Mouse (Mus musculus) CD4-positive, CD25-positive, alpha-beta regulatory T cell, adult 2 months (primary cell): ENCODE results near the gene Armcx6.
"Not testable (repeated sequence)": the region's sequence is repeated elsewhere in the genome, so short reads cannot be mapped to it uniquely, and the experiment has no call there.

Source experiments
- DNase-seq: peaks from one replicate; pipeline ENCODE4 v3.0.0-alpha.2; 2012; ENCODE audit warnings: low read depth, low spot score

Armcx6 gene

GRCm38 (mm10) chrX:134750764-134751592 is at the start of gene Armcx6:
Armcx6 (minus strand) TSS chrX:134751417.
- peak; percentile 87 for DNase-seq

GRCm38 (mm10) chrX:134787728-134788127 is 36.5 kb upstream of the Armcx6 start:
- DNase-seq: no peak

GRCm38 (mm10) chrX:134763428-134764198 is 12.4 kb upstream of the Armcx6 start:
- not testable (repeated sequence) for DNase-seq

GRCm38 (mm10) chrX:134757293-134757995 is 6.2 kb upstream of the Armcx6 start:
- no peak for DNase-seq

GRCm38 (mm10) chrX:134756434-134757292 is 5.4 kb upstream of the Armcx6 start, which contains the start of gene Armcx3:
Armcx3 (plus strand) TSS chrX:134756595.
- DNase-seq: peak; percentile 85

GRCm38 (mm10) chrX:134752584-134752983 is 1.4 kb upstream of the Armcx6 start:
- no peak for DNase-seq

GRCm38 (mm10) chrX:134751910-134752309 is 693 bp upstream of the Armcx6 start:
- no peak for DNase-seq

- peak; percentile 70 for DNase-seq
Measured at GRCm38 (mm10) chrX:134746459-134746858, 4.8 kb downstream of the Armcx6 start.

GRCm38 (mm10) chrX:134741862-134742261 is 9.4 kb downstream of the Armcx6 start:
- DNase-seq: peak; percentile 12

- DNase-seq: no peak
Measured at GRCm38 (mm10) chrX:134739160-134739559, 12.1 kb downstream of the Armcx6 start.

- no peak for DNase-seq
Measured at GRCm38 (mm10) chrX:134737796-134738195, 13.4 kb downstream of the Armcx6 start.

- DNase-seq: peak; percentile 62
Measured at GRCm38 (mm10) chrX:134729778-134730177, 21.4 kb downstream of the Armcx6 start.

GRCm38 (mm10) chrX:134723762-134724161 is 27.5 kb downstream of the Armcx6 start:
- not testable (repeated sequence) for DNase-seq

- peak; percentile 44 for DNase-seq
Measured at GRCm38 (mm10) chrX:134718524-134718923, 32.7 kb downstream of the Armcx6 start.

GRCm38 (mm10) chrX:134717752-134718308 is 33.4 kb downstream of the Armcx6 start, which contains the start of gene Armcx1:
Armcx1 (plus strand) TSS chrX:134717963.
- DNase-seq: peak; percentile 64

- no peak for DNase-seq
Measured at GRCm38 (mm10) chrX:134716863-134717262, 34.4 kb downstream of the Armcx6 start.
